ENCODE assay signal across 8 mouse cellular contexts in the genomic region with DNA sequence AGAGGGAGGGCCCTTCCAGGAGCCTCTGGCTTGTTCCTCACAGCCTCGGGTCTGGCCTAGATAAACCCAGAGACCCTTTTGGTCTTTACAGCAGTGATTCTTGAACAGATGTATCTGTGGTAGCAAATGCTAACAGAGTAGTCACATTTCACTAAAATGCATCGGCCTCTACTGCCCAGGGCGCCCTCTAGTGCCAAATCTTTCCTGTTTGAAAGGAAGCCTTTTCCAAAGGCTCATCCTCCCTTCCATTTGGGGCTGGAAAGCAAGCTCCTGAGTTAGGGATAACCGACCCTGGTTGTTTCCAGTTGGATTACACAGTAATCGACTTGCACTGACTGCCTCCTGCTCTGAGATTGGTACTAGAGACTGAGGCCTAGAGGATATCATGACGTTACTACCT. TPM values are rescaled to one million over a fixed set of nuclear protein-coding genes. Genes with fewer than 3 reads are reported as not detected.
DNase-seq lines count a peak whose midpoint lies in the region; ATAC-seq and TF ChIP-seq lines count a peak whose summit lies in the region.

No protein-coding gene starts in this region.

- H3K9me3 ChIP-seq in hindbrain, embryonic 14.5 days (ENCODE audit: control insufficient read depth, low read length), result no peaks in the 10 kb centered on the region
- H3K9me3 ChIP-seq in hindbrain, embryonic 13.5 days, result no peaks in the 10 kb centered on the region
- H3K9me3 ChIP-seq in ES-Bruce4 (replicated peaks; ENCODE audit: control insufficient read depth, insufficient read depth, low read length, poor library complexity, severe bottlenecking), result no peaks in the 10 kb centered on the region

- peak; percentile 55 for TF ChIP-seq CTCF in ES-Bruce4 (IDR thresholded peaks at IDR 0.05; ENCODE audit: low read depth, low read length)
- TF ChIP-seq CTCF in bone marrow, adult 2 months (IDR thresholded peaks at IDR 0.05; ENCODE audit: control insufficient read depth, insufficient read depth, low read length), result 0 out of 2 replicates have a peak, but pooled peaks have one; percentile 9

- no peak for TF ChIP-seq POLR2A in ES-Bruce4 (IDR thresholded peaks at IDR 0.05; ENCODE audit: insufficient read depth, low read length)
- no peak for TF ChIP-seq POLR2A in bone marrow, adult 2 months (IDR thresholded peaks at IDR 0.05; ENCODE audit: borderline replicate concordance, control insufficient read depth, low read depth, low read length)

- no peak overlapping the region for H3K9ac ChIP-seq in hindbrain, embryonic 14.5 days
- no peak overlapping the region for H3K9ac ChIP-seq in hindbrain, embryonic 13.5 days
- H3K9ac ChIP-seq in ES-Bruce4 (ENCODE audit: low read depth, poor library complexity, severe bottlenecking), result no peak overlapping the region

- peaks cover 10% of the 10 kb centered on the region for H3K4me1 ChIP-seq in hindbrain, embryonic 14.5 days (replicated peaks; ENCODE audit: control insufficient read depth, insufficient read depth, low read length)
- peaks cover 29% of the 10 kb centered on the region for H3K4me1 ChIP-seq in hindbrain, embryonic 13.5 days (replicated peaks)
- no peaks in the 10 kb centered on the region for H3K4me1 ChIP-seq in ES-Bruce4 (ENCODE audit: control insufficient read depth, insufficient read depth, low read length)
- no peaks in the 10 kb centered on the region for H3K4me1 ChIP-seq in bone marrow, adult 2 months (ENCODE audit: control insufficient read depth, insufficient read depth, low read length)

- no peak overlapping the region for H3K27ac ChIP-seq in hindbrain, embryonic 14.5 days
- no peak overlapping the region for H3K27ac ChIP-seq in hindbrain, embryonic 13.5 days
- no peak overlapping the region for H3K27ac ChIP-seq in ES-Bruce4 (ENCODE audit: insufficient read depth, low read length)
- no peak overlapping the region for H3K27ac ChIP-seq in bone marrow, adult 2 months (ENCODE audit: control insufficient read depth, insufficient read depth, low read depth, low read length, poor library complexity)

- H3K4me2 ChIP-seq in hindbrain, embryonic 14.5 days (replicated peaks), result no peak overlapping the region
- no peak overlapping the region for H3K4me2 ChIP-seq in hindbrain, embryonic 13.5 days

- peaks cover 56% of the 10 kb centered on the region for H3K27me3 ChIP-seq in hindbrain, embryonic 14.5 days (ENCODE audit: control insufficient read depth, insufficient read depth, low read length)
- H3K27me3 ChIP-seq in hindbrain, embryonic 13.5 days, result peaks cover 89% of the 10 kb centered on the region
- peaks cover 24% of the 10 kb centered on the region for H3K27me3 ChIP-seq in ES-Bruce4 (ENCODE audit: control insufficient read depth, insufficient read depth, low read length, poor library complexity, severe bottlenecking)

- DNase-seq in hindbrain, embryonic 14.5 days (ENCODE audit: low spot score), result peak; percentile 82
- DNase-seq in frontal cortex, adult 2 months (ENCODE audit: extremely low spot score in 1 of 2, low spot score in 1 of 2), result peak; percentile 62 to 94
- peak; percentile 79 for DNase-seq in left cerebral cortex, postnatal 4 days
- peak; percentile 69 for DNase-seq in right cerebral cortex, postnatal 25 days
- DNase-seq in gastrocnemius, postnatal 36 days, result no peak

- intact Hi-C loops in left cerebral cortex, postnatal 4 days (cut with DNase I), result no loop called here
- intact Hi-C loops in gastrocnemius, postnatal 36 days (cut with DNase I), result no loop called here

- no peak for ATAC-seq in hindbrain, embryonic 14.5 days (ENCODE audit: low FRiP score)
- ATAC-seq in hindbrain, embryonic 13.5 days (ENCODE audit: low FRiP score), result no peak

- no peak for TF ChIP-seq EP300 in ES-Bruce4 (IDR thresholded peaks at IDR 0.05; ENCODE audit: insufficient read depth, low read depth, low read length)

- no peaks in the 10 kb centered on the region for H3K36me3 ChIP-seq in hindbrain, embryonic 14.5 days (replicated peaks; ENCODE audit: control insufficient read depth, insufficient read depth)
- H3K36me3 ChIP-seq in hindbrain, embryonic 13.5 days, result no peaks in the 10 kb centered on the region
- no peaks in the 10 kb centered on the region for H3K36me3 ChIP-seq in ES-Bruce4 (ENCODE audit: control insufficient read depth, insufficient read depth, low read length, poor library complexity, severe bottlenecking)

- WGBS in hindbrain, embryonic 14.5 days, result 2% methylated on average over 6 of the region's 6 CpGs
- under 1% methylated on average over 6 of the region's 6 CpGs for WGBS in hindbrain, embryonic 13.5 days
- WGBS in bone marrow, adult 2 months, result 6% methylated on average over 6 of the region's 6 CpGs

- no peak overlapping the region for H3K4me3 ChIP-seq in hindbrain, embryonic 14.5 days (replicated peaks; ENCODE audit: low read length)
- no peak overlapping the region for H3K4me3 ChIP-seq in hindbrain, embryonic 13.5 days
- no peak overlapping the region for H3K4me3 ChIP-seq in ES-Bruce4 (ENCODE audit: low read depth, low read length)
- no peak overlapping the region for H3K4me3 ChIP-seq in bone marrow, adult 2 months (replicated peaks; ENCODE audit: control insufficient read depth, low read depth, low read length)

RNA-seq across cellular contexts. Expression of a gene that starts 2.9 kb away (rescaled TPM):
- 0.08 and 0.18 TPM in 2 replicates for polyA plus RNA-seq in hindbrain, embryonic 14.5 days (2014; fragmentation: Nextera tagmentation; extraction: Ambion mirVana)
- not detected in 2 replicates for polyA plus RNA-seq in hindbrain, embryonic 13.5 days (2015; fragmentation: Nextera tagmentation; extraction: Ambion mirVana)
- not detected in 2 replicates for polyA plus RNA-seq in ES-Bruce4 (2011; ENCODE audit: insufficient read depth, insufficient read length, low read depth, missing spikeins)
- polyA plus RNA-seq in bone marrow, adult 2 months (2011; ENCODE audit: insufficient read depth, insufficient read length, low replicate concordance, missing spikeins), result not detected in 2 replicates
- polyA plus RNA-seq in frontal cortex, adult 2 months (2012; rRNA removed), result 27.7 and 59.7 TPM in 2 replicates
- 1 to 10 TPM; 4.7 to 6.0 TPM for total RNA-seq in left cerebral cortex, postnatal 4 days (2021)
- total RNA-seq in gastrocnemius, postnatal 36 days (2021), result not detected

RNA-seq across cellular contexts. Expression of a gene that starts 7.7 kb away (rescaled TPM):
- 10.3 and 12.7 TPM in 2 replicates for polyA plus RNA-seq in hindbrain, embryonic 14.5 days (2014; fragmentation: Nextera tagmentation; extraction: Ambion mirVana)
- 5.3 and 5.5 TPM in 2 replicates for polyA plus RNA-seq in hindbrain, embryonic 13.5 days (2015; fragmentation: Nextera tagmentation; extraction: Ambion mirVana)
- polyA plus RNA-seq in ES-Bruce4 (2011; ENCODE audit: insufficient read depth, insufficient read length, low read depth, missing spikeins), result 0.24 and 0.43 TPM in 2 replicates
- polyA plus RNA-seq in bone marrow, adult 2 months (2011; ENCODE audit: insufficient read depth, insufficient read length, low replicate concordance, missing spikeins), result not detected in 2 replicates
- 51.0 and 52.0 TPM in 2 replicates for polyA plus RNA-seq in frontal cortex, adult 2 months (2012; rRNA removed)
- total RNA-seq in left cerebral cortex, postnatal 4 days (2021), result 10 to 100 TPM; 88.6 to 89.6 TPM
- under 1 TPM in 1 of 2 experiments, not detected in 1; 0.03 TPM for total RNA-seq in gastrocnemius, postnatal 36 days (2021)

RNA-seq across cellular contexts. Expression of a gene that starts 58.7 kb away (rescaled TPM):
- 18.0 and 21.5 TPM in 2 replicates for polyA plus RNA-seq in hindbrain, embryonic 14.5 days (2014; fragmentation: Nextera tagmentation; extraction: Ambion mirVana)
- 20.2 and 22.7 TPM in 2 replicates for polyA plus RNA-seq in hindbrain, embryonic 13.5 days (2015; fragmentation: Nextera tagmentation; extraction: Ambion mirVana)
- 4.7 and 9.6 TPM in 2 replicates for polyA plus RNA-seq in ES-Bruce4 (2011; ENCODE audit: insufficient read depth, insufficient read length, low read depth, missing spikeins)
- polyA plus RNA-seq in bone marrow, adult 2 months (2011; ENCODE audit: insufficient read depth, insufficient read length, low replicate concordance, missing spikeins), result 3.5 and 16.0 TPM in 2 replicates
- 33.3 and 35.7 TPM in 2 replicates for polyA plus RNA-seq in frontal cortex, adult 2 months (2012; rRNA removed)
- total RNA-seq in left cerebral cortex, postnatal 4 days (2021), result 10 to 100 TPM; 14.4 to 17.8 TPM
- 10 to 100 TPM in 1 of 2 experiments, 1 to 10 TPM in 1; 9.6 to 11.0 TPM for total RNA-seq in gastrocnemius, postnatal 36 days (2021)

RNA-seq across cellular contexts. Expression of a gene that starts 59.2 kb away (rescaled TPM):
- polyA plus RNA-seq in hindbrain, embryonic 14.5 days (2014; fragmentation: Nextera tagmentation; extraction: Ambion mirVana), result 566 and 602 TPM in 2 replicates
- polyA plus RNA-seq in hindbrain, embryonic 13.5 days (2015; fragmentation: Nextera tagmentation; extraction: Ambion mirVana), result 601 and 603 TPM in 2 replicates
- polyA plus RNA-seq in ES-Bruce4 (2011; ENCODE audit: insufficient read depth, insufficient read length, low read depth, missing spikeins), result 463 and 467 TPM in 2 replicates
- 87.1 and 97.5 TPM in 2 replicates for polyA plus RNA-seq in bone marrow, adult 2 months (2011; ENCODE audit: insufficient read depth, insufficient read length, low replicate concordance, missing spikeins)
- 163 and 180 TPM in 2 replicates for polyA plus RNA-seq in frontal cortex, adult 2 months (2012; rRNA removed)
- total RNA-seq in left cerebral cortex, postnatal 4 days (2021), result 100 to 1,000 TPM; 310 to 311 TPM
- total RNA-seq in gastrocnemius, postnatal 36 days (2021), result 100 to 1,000 TPM; 107 to 117 TPM

Comparison
In these comparisons a context has a peak if more than half of its experiments do, and no peak if none do; other contexts are left out.
1. DNase-seq: peak in hindbrain, embryonic 14.5 days (single experiment), frontal cortex, adult 2 months (2 of 2), left cerebral cortex, postnatal 4 days (single experiment) and right cerebral cortex, postnatal 25 days (single experiment); none in gastrocnemius, postnatal 36 days (0 of 2).
2. RNA of a gene that starts 2.9 kb away (polyA plus RNA-seq): 27.7 to 59.7 TPM in frontal cortex, adult 2 months; 0.08 to 0.18 TPM in hindbrain, embryonic 14.5 days, not detected in hindbrain, embryonic 13.5 days, not detected in ES-Bruce4 and not detected in bone marrow, adult 2 months; every median in the first group is over 10 times any median in the second.